Mouse (Mus musculus): ENCODE measurements around the gene Fam162b. TPM values are rescaled to one million over a fixed set of nuclear protein-coding genes. Genes with fewer than 3 reads are reported as not detected.

Gene Fam162b
- 1.8 and 2.6 TPM in 2 replicates for polyA plus RNA-seq (2015; fragmentation: Nextera tagmentation; extraction: Ambion mirVana)

DNA sequence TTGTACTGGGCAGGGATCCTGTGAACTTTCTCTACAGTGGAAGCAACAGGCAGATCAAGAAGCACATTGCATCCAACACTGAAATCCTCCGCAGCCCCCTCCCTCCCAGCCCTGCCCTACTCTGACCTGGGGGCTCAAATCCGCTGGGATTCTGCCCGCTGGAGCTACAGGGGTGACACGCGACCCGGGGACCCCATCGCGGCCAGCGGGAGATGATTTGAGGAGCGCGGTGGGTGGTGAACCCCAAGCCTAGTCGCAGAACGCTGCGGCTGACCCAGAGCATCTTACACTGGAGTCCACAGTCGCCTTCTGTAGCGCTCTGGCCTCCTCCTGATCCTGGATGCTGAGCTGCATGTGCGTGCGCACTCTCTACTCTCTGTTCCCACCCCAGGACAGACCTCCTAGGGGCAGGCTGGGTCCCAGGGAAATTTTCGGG is at the start of gene Fam162b:
Fam162b (minus strand) TSS at position 379 of the 436 bp plus-strand sequence.
- 3% methylated on average over 19 of the region's 19 CpGs for WGBS
- Histone ChIP-seq H3K27me3 (replicated peaks; ENCODE audit: control insufficient read depth, insufficient read depth, low read length) (no peaks in the 10 kb centered on the region), H3K9ac (replicated peaks; ENCODE audit: low read depth, low read length) (no peak within 1 kb of the TSS), H3K27ac (ENCODE audit: low read length) (no peak within 1 kb of the TSS), H3K36me3 (ENCODE audit: control insufficient read depth, insufficient read depth) (no peaks in the 10 kb centered on the region), H3K4me2 (ENCODE audit: low read length) (peak within 1 kb of the TSS; percentile 21), H3K9me3 (ENCODE audit: control insufficient read depth, low read length) (no peaks in the 10 kb centered on the region), H3K4me3 (replicated peaks; ENCODE audit: low read length) (no peak within 1 kb of the TSS), H3K4me1 (replicated peaks; ENCODE audit: control insufficient read depth, insufficient read depth, low read length) (no peaks in the 10 kb centered on the region)
- ATAC-seq, result no peak

DNA sequence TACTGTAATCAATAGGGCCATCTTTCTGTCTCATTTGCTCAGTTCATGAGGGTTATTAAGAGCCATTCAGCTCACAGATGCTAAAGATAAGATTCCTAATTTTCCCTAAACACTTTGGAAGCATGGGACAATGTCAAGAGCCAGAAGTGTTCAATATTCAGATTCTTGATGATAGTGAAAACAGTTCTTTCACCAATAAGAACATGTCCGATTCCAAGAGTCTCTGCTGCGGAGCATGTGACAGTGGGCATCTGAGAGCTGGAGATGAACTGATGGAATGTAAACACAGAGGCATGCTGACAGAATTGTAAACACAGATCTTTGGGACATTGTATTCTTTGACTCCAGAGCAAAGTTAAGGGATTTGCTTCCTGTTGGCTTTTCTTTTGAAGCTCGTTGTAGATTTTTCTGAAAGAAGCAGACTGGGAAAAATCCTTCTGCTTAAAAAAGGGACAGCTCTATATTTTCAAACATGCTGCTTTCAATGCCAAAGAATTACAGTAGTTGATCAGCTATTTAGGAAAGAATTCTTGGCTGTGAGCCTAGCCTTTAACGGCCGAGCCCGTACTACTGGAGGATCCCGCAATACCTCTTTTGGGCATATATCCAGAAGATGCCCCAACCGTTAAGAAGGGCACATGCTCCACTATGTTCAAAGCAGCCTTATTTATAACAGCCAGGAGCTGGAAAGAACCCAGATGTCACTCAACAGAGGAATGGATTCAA is 41.3 kb upstream of the Fam162b start, which contains the start of gene Gprc6a:
Gprc6a (minus strand) TSS at position 51 of the 726 bp plus-strand sequence.
- H3K4me2 ChIP-seq (ENCODE audit: low read length), result no peak within 1 kb of the TSS

DNA sequence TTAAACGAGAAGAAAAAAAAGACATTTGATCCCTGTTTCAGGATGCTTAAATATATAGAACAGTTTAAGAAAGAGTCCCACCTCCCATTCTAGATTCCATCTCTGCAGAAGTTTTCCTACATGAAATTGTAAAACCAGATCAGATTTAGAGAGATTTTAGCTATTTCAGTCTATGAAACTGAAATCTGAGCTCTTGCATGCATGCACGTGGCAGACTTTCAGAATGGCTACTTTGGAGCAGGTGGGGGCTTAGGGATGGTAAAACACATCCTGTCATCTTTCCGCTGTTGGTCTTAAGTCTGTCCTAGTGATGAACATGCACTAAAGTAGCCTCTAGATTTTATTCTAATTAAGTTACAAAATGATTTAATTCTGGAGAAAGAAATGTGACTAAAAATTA is 30.9 kb upstream of the Fam162b start:
- no peak overlapping the region for H3K4me2 ChIP-seq (ENCODE audit: low read length)
- no peaks in the 10 kb centered on the region for H3K9me3 ChIP-seq (ENCODE audit: control insufficient read depth, low read length)
- 86% methylated on average over 3 of the region's 3 CpGs for WGBS
- H3K9ac ChIP-seq (replicated peaks; ENCODE audit: low read depth, low read length), result no peak overlapping the region
- no peak for ATAC-seq
- no peaks in the 10 kb centered on the region for H3K36me3 ChIP-seq (ENCODE audit: control insufficient read depth, insufficient read depth)
- no peak overlapping the region for H3K27ac ChIP-seq (ENCODE audit: low read length)
- H3K4me3 ChIP-seq (replicated peaks; ENCODE audit: low read length), result no peak overlapping the region
- H3K4me1 ChIP-seq (replicated peaks; ENCODE audit: control insufficient read depth, insufficient read depth, low read length), result no peaks in the 10 kb centered on the region
- H3K27me3 ChIP-seq (replicated peaks; ENCODE audit: control insufficient read depth, insufficient read depth, low read length), result no peaks in the 10 kb centered on the region

More for the DNA sequence above, 41.3 kb upstream of the Fam162b start, which contains the start of gene Gprc6a:
- no peaks in the 10 kb centered on the region for H3K9me3 ChIP-seq (ENCODE audit: control insufficient read depth, low read length)
- H3K9ac ChIP-seq (replicated peaks; ENCODE audit: low read depth, low read length), result no peak within 1 kb of the TSS
- no peak within 1 kb of the TSS for H3K4me3 ChIP-seq (replicated peaks; ENCODE audit: low read length)
- no peak for ATAC-seq
- WGBS, result 29% methylated on average over 8 of the region's 8 CpGs
- H3K27ac ChIP-seq (ENCODE audit: low read length), result no peak within 1 kb of the TSS
- H3K4me1 ChIP-seq (replicated peaks; ENCODE audit: control insufficient read depth, insufficient read depth, low read length), result no peaks in the 10 kb centered on the region; the same call in 1 of the 2 replicates
- H3K27me3 ChIP-seq (replicated peaks; ENCODE audit: control insufficient read depth, insufficient read depth, low read length), result no peaks in the 10 kb centered on the region
- no peaks in the 10 kb centered on the region for H3K36me3 ChIP-seq (ENCODE audit: control insufficient read depth, insufficient read depth)

DNA sequence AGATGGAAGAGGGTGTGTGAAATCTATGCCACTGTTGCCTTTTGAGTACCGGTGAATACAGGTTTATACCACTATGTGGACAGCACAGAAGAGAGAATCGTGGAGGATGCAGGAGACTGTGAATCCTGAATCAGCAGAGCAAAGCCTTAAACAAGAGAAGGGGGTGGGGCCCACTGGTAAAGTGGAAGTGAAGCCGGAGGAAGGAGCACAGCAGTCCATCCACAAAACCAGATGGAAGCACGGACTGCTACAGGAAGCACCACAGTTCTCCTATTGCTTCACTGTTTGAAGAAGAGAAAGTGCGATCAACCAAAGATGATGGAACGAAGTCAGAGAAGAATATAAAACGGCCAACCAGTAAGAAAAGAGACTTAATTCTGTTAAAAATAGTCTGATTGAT is 29.8 kb upstream of the Fam162b start:
- no peak for ATAC-seq
- WGBS, result 64% methylated on average over 7 of the region's 7 CpGs
- H3K9me3 ChIP-seq (ENCODE audit: control insufficient read depth, low read length), result no peaks in the 10 kb centered on the region
- no peaks in the 10 kb centered on the region for H3K4me1 ChIP-seq (replicated peaks; ENCODE audit: control insufficient read depth, insufficient read depth, low read length)
- H3K36me3 ChIP-seq (ENCODE audit: control insufficient read depth, insufficient read depth), result no peaks in the 10 kb centered on the region
- no peaks in the 10 kb centered on the region for H3K27me3 ChIP-seq (replicated peaks; ENCODE audit: control insufficient read depth, insufficient read depth, low read length)
- no peak overlapping the region for H3K4me2 ChIP-seq (ENCODE audit: low read length)
- no peak overlapping the region for H3K4me3 ChIP-seq (replicated peaks; ENCODE audit: low read length)
- H3K9ac ChIP-seq (replicated peaks; ENCODE audit: low read depth, low read length), result no peak overlapping the region
- no peak overlapping the region for H3K27ac ChIP-seq (ENCODE audit: low read length)

DNA sequence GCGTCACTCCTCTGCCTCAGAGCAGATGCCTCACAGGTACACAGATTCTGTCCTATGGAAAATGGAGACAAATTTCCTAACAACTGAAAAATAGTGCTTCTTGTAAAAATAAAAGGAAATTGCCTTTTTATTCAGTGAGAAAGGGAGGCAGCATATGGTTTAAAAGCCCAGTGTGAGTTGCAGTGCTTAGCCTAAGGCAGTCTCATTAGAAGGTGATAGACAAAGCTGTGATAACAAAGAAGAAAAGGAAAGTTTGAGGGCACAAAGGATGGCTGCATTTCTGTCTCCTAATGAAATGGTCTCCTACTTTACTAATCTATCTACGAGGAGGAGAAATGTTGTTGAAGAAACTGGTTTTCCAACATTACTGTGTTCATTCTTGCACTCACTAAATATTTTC is 28.2 kb upstream of the Fam162b start:
- Histone ChIP-seq H3K4me2 (ENCODE audit: low read length) (no peak overlapping the region), H3K4me1 (replicated peaks; ENCODE audit: control insufficient read depth, insufficient read depth, low read length) (no peaks in the 10 kb centered on the region), H3K4me3 (replicated peaks; ENCODE audit: low read length) (no peak overlapping the region), H3K27ac (ENCODE audit: low read length) (no peak overlapping the region; the same call in 1 of the 2 replicates), H3K36me3 (ENCODE audit: control insufficient read depth, insufficient read depth) (no peaks in the 10 kb centered on the region), H3K9me3 (ENCODE audit: control insufficient read depth, low read length) (no peaks in the 10 kb centered on the region), H3K27me3 (replicated peaks; ENCODE audit: control insufficient read depth, insufficient read depth, low read length) (no peaks in the 10 kb centered on the region), H3K9ac (replicated peaks; ENCODE audit: low read depth, low read length) (no peak overlapping the region)
- peak; percentile 73 for ATAC-seq
- 45% methylated on average over 2 of the region's 2 CpGs for WGBS

DNA sequence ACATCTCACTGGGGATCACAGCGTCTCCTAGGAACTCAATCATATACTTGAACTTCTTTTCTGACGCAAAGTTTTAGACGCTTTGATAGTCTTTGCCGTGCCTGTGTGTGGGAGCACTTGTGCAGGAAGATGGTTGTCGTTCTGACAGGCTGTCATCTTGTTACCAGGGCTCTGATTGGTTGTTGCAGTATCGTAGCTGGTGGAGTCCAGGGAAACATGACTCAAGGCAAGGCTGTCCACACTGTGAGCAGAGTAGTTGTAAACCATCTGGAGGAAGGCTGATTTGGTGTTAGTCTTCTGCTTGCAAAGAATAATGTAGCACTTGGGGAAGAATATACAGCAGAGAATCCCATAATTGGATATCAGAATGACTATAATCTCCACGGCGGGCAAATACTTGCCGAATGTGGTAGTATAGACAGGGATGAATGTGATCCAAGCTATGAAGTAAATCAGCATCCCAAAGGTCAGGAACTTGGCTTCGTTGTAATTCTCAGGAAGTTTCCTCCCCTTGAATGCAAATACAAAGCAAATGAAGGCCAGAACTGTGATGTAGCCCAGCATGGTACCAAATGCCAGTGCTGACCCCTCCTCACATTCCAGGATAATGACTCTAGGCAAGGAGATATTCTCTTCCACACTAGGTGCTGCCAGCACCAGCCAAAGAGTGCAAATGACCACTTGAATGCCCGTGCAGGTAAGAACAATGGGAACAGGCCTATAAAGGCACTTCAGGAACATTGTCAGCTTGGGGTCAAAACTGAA is 24.7 kb upstream of the Fam162b start:
- Histone ChIP-seq H3K9ac (replicated peaks; ENCODE audit: low read depth, low read length) (no peak overlapping the region), H3K4me2 (ENCODE audit: low read length) (no peak overlapping the region), H3K9me3 (ENCODE audit: control insufficient read depth, low read length) (no peaks in the 10 kb centered on the region), H3K27ac (ENCODE audit: low read length) (no peak overlapping the region), H3K4me3 (replicated peaks; ENCODE audit: low read length) (no peak overlapping the region), H3K27me3 (replicated peaks; ENCODE audit: control insufficient read depth, insufficient read depth, low read length) (no peaks in the 10 kb centered on the region), H3K36me3 (ENCODE audit: control insufficient read depth, insufficient read depth) (no peaks in the 10 kb centered on the region), H3K4me1 (replicated peaks; ENCODE audit: control insufficient read depth, insufficient read depth, low read length) (no peaks in the 10 kb centered on the region)
- 77% methylated on average over 11 of the region's 11 CpGs for WGBS
- no peak for ATAC-seq

DNA sequence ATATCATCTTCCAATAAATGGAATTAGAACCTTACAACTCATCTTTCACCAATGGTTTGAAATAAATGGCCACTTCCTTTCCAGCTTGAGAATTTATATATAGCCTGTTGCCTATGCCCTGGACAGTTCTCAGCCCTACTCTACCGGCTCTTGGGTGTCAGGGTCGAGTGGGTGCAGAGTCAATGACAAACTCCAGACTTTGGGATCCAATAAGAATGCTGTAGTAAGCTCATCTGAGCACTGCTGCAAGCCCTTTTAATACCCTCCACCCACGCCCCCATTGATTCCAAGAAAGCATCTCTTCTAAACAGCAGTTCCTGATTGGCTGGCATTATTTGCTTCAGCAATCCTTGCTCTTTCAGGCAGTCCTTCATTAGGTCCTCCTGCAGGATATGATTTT is 23.1 kb upstream of the Fam162b start:
- Histone ChIP-seq H3K27me3 (replicated peaks; ENCODE audit: control insufficient read depth, insufficient read depth, low read length) (no peaks in the 10 kb centered on the region), H3K9me3 (ENCODE audit: control insufficient read depth, low read length) (no peaks in the 10 kb centered on the region), H3K4me2 (ENCODE audit: low read length) (no peak overlapping the region), H3K27ac (ENCODE audit: low read length) (no peak overlapping the region), H3K4me3 (replicated peaks; ENCODE audit: low read length) (no peak overlapping the region), H3K4me1 (replicated peaks; ENCODE audit: control insufficient read depth, insufficient read depth, low read length) (no peaks in the 10 kb centered on the region), H3K36me3 (ENCODE audit: control insufficient read depth, insufficient read depth) (no peaks in the 10 kb centered on the region), H3K9ac (replicated peaks; ENCODE audit: low read depth, low read length) (no peak overlapping the region)
- WGBS, result 76% methylated on average over 3 of the region's 3 CpGs
- no peak for ATAC-seq

DNA sequence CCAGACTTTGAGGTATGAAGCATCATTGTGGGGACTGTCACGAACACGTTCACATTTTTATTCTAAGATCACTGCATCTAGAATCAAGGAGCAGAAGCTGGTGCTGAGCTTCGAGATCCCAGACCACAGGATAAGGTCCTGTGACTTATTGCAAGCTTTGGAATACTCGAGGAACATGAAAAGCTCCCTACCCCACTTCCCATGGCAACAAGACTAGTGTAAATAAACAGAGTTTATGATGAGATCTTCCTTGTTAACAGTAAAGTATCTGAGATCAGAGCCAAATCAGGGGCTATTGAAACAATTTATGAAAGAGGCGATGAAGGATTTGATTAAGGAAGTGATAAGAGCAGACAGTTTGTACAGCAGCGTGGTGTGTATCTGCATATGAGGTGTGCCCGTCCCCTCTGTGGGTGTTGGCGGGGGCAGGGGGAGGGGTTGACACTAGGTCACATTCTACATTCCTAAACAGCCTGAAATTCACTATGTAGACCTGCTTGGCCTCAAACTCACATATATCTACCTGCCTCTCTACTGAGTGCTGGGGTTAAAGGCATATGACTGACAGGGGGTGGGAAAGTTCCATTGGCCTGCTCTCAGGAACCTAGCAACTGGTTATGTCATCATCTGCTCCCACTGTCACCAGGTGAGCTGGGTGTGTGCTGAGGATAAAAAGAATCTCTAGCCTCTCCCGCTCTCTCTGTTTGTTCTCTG is 21.8 kb upstream of the Fam162b start:
- Histone ChIP-seq H3K4me2 (ENCODE audit: low read length) (no peak overlapping the region), H3K4me1 (replicated peaks; ENCODE audit: control insufficient read depth, insufficient read depth, low read length) (no peaks in the 10 kb centered on the region), H3K27ac (ENCODE audit: low read length) (no peak overlapping the region), H3K4me3 (replicated peaks; ENCODE audit: low read length) (no peak overlapping the region), H3K36me3 (ENCODE audit: control insufficient read depth, insufficient read depth) (no peaks in the 10 kb centered on the region), H3K9me3 (ENCODE audit: control insufficient read depth, low read length) (no peaks in the 10 kb centered on the region), H3K9ac (replicated peaks; ENCODE audit: low read depth, low read length) (no peak overlapping the region), H3K27me3 (replicated peaks; ENCODE audit: control insufficient read depth, insufficient read depth, low read length) (no peaks in the 10 kb centered on the region)
- WGBS, result 86% methylated on average over 9 of the region's 9 CpGs
- no peak for ATAC-seq

All from forebrain, embryonic 16.5 days (tissue).